Mouse (Mus musculus) C2C12 (cell line): ENCODE measurements around the gene Ubxn6. TPM values are rescaled to one million over a fixed set of nuclear protein-coding genes. Genes with fewer than 3 reads are reported as not detected.

ENCODE experiments used
- H3K27me3 ChIP-seq: one replicate; pipeline ENCODE4 v1.6.1; 2011; ENCODE audit not compliant: control insufficient read depth, insufficient read depth, insufficient read length
- H3K36me3 ChIP-seq: one replicate; pipeline ENCODE4 v1.6.1; 2011; ENCODE audit not compliant: control insufficient read depth, insufficient read depth
- H3K4me3 ChIP-seq: one replicate; pipeline ENCODE4 v1.5.1; 2011; ENCODE audit warnings: mild to moderate bottlenecking, control low read depth; ENCODE audit not compliant: poor library complexity, insufficient read depth, severe bottlenecking
- H3K79me2 ChIP-seq: one replicate; pipeline ENCODE4 v1.6.1; 2011; ENCODE audit not compliant: control insufficient read depth, insufficient read depth
- H3K79me3 ChIP-seq: one replicate; pipeline ENCODE4 v1.6.1; 2011; ENCODE audit warnings: low read depth, control low read depth
- H3ac ChIP-seq: one replicate; pipeline ENCODE3; 2011; ENCODE audit warnings: low read depth; ENCODE audit not compliant: control insufficient read depth, insufficient read length
- CEBPB ChIP-seq: IDR thresholded peaks from one replicate; pipeline ENCODE4 v1.6.1; 2011; ENCODE audit warnings: low read depth, mild to moderate bottlenecking, control low read depth, moderate library complexity
- CTCF ChIP-seq: IDR thresholded peaks from one replicate; pipeline ENCODE4 v1.5.1; 2011; ENCODE audit not compliant: control insufficient read depth, insufficient read depth, insufficient read length
- FOSL1 ChIP-seq: IDR thresholded peaks from one replicate; pipeline ENCODE4 v1.8.0; 2011; ENCODE audit warnings: mild to moderate bottlenecking, low read length; ENCODE audit not compliant: poor library complexity, insufficient read depth, severe bottlenecking
- MAX ChIP-seq: IDR thresholded peaks from one replicate; pipeline ENCODE4 v1.6.1; 2011; ENCODE audit warnings: mild to moderate bottlenecking, control low read depth
- MYOD1 ChIP-seq: IDR thresholded peaks from one replicate; pipeline ENCODE4 v1.6.1; 2011; ENCODE audit warnings: low read depth; ENCODE audit not compliant: control insufficient read depth, insufficient read length
- MYOG ChIP-seq: IDR thresholded peaks from one replicate; pipeline ENCODE4 v1.6.1; 2011; ENCODE audit not compliant: control insufficient read depth, insufficient read length; ENCODE audit errors: extremely low read depth
- USF1 ChIP-seq: IDR thresholded peaks from one replicate; pipeline ENCODE4 v1.6.1; 2011; ENCODE audit warnings: low read depth, mild to moderate bottlenecking, control low read depth, moderate library complexity
- polyA plus RNA-seq: library from polyadenylated mRNA; unstranded; fragments of >200 nt; fragmentation: generic; extraction: Trizol; gene quantifications from one replicate; pipeline ENCODE4 v1.2.1, GENCODE M21; 2012; ENCODE audit warnings: missing spikeins

Ubxn6 gene
- polyA plus RNA-seq, 1 experiment = 40.4 TPM

DNA sequence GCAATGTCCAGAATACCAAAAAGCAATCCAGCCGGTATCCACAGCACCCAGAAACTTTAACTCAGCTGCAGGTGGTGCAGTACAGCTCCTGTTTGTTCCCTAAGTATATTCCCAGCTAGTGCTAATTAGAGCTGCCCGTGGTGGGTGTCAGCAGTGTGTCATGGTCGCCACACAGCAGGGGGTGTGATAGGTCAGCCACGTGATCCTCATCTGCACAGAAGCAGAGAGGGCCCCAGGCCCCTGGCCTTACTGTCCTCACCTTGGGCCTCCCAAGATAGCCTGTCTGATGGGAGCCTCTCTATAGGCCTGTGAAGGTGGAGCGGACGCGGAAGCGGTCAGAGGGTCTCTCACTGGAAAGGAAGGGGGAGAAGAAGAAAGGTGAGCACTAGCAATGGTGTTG is 23.4 kb upstream of the Ubxn6 start:
- H3ac ChIP-seq = no peak overlapping the region
- no peaks in the 10 kb centered on the region for H3K79me3 ChIP-seq
- no peak overlapping the region for H3K4me3 ChIP-seq
- no peaks in the 10 kb centered on the region for H3K79me2 ChIP-seq
- no peak for TF ChIP-seq MYOD1
- TF ChIP-seq MAX = no peak
- TF ChIP-seq CTCF = no peak
- TF ChIP-seq MYOG = no peak
- no peak for TF ChIP-seq FOSL1
- TF ChIP-seq CEBPB = no peak
- TF ChIP-seq USF1 = no peak
- H3K36me3 ChIP-seq = peaks cover 60% of the 10 kb centered on the region
- no peaks in the 10 kb centered on the region for H3K27me3 ChIP-seq

- no peaks in the 10 kb centered on the region for H3K79me3 ChIP-seq
- H3K4me3 ChIP-seq = no peak overlapping the region
- no peaks in the 10 kb centered on the region for H3K79me2 ChIP-seq
- no peak overlapping the region for H3ac ChIP-seq
- H3K36me3 ChIP-seq = peaks cover 53% of the 10 kb centered on the region
- H3K27me3 ChIP-seq = no peaks in the 10 kb centered on the region
- TF ChIP-seq CEBPB = no peak
- no peak for TF ChIP-seq MYOG
- TF ChIP-seq CTCF = no peak
- no peak for TF ChIP-seq MAX
- no peak for TF ChIP-seq USF1
- no peak for TF ChIP-seq MYOD1
- TF ChIP-seq FOSL1 = no peak
Observed at GRCm38 (mm10) chr17:56096883-56097282, 22.1 kb upstream of the Ubxn6 start.

GRCm38 (mm10) chr17:56092794-56093193 is 18.0 kb upstream of the Ubxn6 start:
- H3ac ChIP-seq = no peak overlapping the region
- no peak for TF ChIP-seq MYOD1
- TF ChIP-seq CTCF = no peak
- no peak for TF ChIP-seq MYOG
- no peak for TF ChIP-seq MAX
- no peak for TF ChIP-seq CEBPB
- TF ChIP-seq USF1 = no peak
- no peak for TF ChIP-seq FOSL1
- H3K4me3 ChIP-seq = no peak overlapping the region
- peaks cover 5% of the 10 kb centered on the region for H3K79me2 ChIP-seq
- H3K36me3 ChIP-seq = peaks cover 38% of the 10 kb centered on the region
- no peaks in the 10 kb centered on the region for H3K79me3 ChIP-seq
- no peaks in the 10 kb centered on the region for H3K27me3 ChIP-seq

- peaks cover 33% of the 10 kb centered on the region for H3K36me3 ChIP-seq
- TF ChIP-seq FOSL1 = no peak
Observed at GRCm38 (mm10) chr17:56092312-56092711, 17.5 kb upstream of the Ubxn6 start.

DNA sequence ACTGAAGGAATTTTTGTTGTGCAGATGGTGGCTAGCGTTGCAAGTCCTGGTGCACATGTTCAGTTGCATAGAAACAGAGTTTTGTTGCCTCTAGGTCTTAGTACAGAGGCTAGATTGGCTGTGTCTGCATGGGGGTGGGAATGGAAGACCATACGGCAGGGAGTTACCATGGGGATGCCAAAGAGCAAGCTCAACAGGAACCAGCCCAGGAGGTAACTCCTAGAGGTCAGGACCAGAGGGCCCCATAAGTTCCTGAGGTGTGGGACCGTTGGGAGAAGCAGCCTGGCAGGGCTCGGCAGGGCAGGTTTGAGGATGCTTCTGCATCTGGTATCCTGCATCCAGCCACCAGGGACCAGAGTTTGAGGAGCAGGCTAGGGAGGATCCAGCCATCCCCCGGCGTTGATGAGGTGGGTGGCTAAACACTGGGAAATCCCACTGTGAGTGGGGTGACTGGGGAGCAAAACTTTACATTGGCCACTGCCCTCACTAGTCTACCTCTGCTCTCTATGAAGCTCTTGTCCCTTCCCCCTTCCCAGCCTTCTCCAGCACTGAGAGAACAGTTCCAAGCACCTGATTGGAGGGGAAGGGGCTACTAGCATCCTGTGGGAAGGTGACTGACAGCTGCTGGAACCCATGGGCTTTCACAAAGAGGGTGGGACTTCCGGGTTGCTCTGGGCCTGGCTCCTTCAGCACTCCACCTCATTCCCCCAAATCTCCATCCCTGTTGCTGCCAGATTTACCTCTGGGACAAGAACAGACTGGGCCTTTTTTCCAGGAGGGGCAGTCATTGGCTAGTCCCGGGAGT is 6.2 kb upstream of the Ubxn6 start:
- Histone ChIP-seq H3ac (peak overlapping the region; percentile 52), H3K36me3 (peaks cover 37% of the 10 kb centered on the region), H3K79me3 (peaks cover 27% of the 10 kb centered on the region), H3K4me3 (peak overlapping the region; percentile 64), H3K79me2 (peaks cover 61% of the 10 kb centered on the region), H3K27me3 (no peaks in the 10 kb centered on the region)
- no peak for TF ChIP-seq CTCF
- TF ChIP-seq FOSL1 = no peak
- TF ChIP-seq MAX = no peak
- no peak for TF ChIP-seq USF1
- no peak for TF ChIP-seq CEBPB
- TF ChIP-seq MYOG = no peak
- no peak for TF ChIP-seq MYOD1

More at GRCm38 (mm10) chr17:56092312-56092711, 17.5 kb upstream of the Ubxn6 start:
- H3K4me3 ChIP-seq = no peak overlapping the region
- H3ac ChIP-seq = no peak overlapping the region
- H3K79me2 ChIP-seq = peaks cover 9% of the 10 kb centered on the region
- peaks cover 2% of the 10 kb centered on the region for H3K79me3 ChIP-seq
- no peaks in the 10 kb centered on the region for H3K27me3 ChIP-seq

DNA sequence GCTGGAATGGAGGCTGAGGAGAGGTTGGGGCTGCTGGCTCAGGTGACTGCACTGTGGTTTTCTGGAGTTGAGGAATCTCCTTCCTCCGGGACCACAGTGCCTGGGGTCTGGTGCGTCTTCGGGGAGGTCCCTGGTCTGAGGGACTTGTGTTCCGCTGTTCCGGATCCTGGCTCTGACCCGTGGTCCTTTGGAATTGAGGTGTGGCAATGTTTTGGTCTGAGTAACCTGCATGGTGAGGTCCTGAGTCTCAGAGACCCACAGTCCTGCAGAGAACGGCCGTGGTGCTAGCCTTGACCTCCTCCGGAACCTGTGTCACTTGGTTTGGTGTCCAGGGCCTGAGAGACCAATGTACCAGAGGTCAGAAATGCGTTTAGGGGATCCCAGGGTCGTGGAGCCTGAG is 5.1 kb upstream of the Ubxn6 start:
- H3K4me3 ChIP-seq = peak overlapping the region; percentile 64
- peak overlapping the region; percentile 93 for H3ac ChIP-seq
- peaks cover 27% of the 10 kb centered on the region for H3K79me3 ChIP-seq
- no peaks in the 10 kb centered on the region for H3K27me3 ChIP-seq
- TF ChIP-seq MAX = no peak
- no peak for TF ChIP-seq MYOD1
- TF ChIP-seq CEBPB = no peak
- no peak for TF ChIP-seq MYOG
- TF ChIP-seq USF1 = no peak
- no peak for TF ChIP-seq FOSL1
- H3K36me3 ChIP-seq = peaks cover 27% of the 10 kb centered on the region
- peaks cover 50% of the 10 kb centered on the region for H3K79me2 ChIP-seq
